Mouse (Mus musculus) megakaryocyte, embryonic 14.5 days (primary cell): ENCODE data around the gene Atf3.

Experiments
- FLI1 ChIP-seq: IDR thresholded peaks from 2 replicates; pipeline ENCODE4 v1.6.1; 2012; ENCODE audit warnings: low read length, inconsistent platforms, mixed read lengths
- GATA1 ChIP-seq: IDR thresholded peaks from 3 replicates; pipeline ENCODE4 v1.6.1; 2012; ENCODE audit warnings: mixed read lengths, low read length, inconsistent platforms, borderline replicate concordance

GRCm38 (mm10) chr1:191189671-191190372 is 28.0 kb downstream of the Atf3 start:
- TF ChIP-seq GATA1 (no peak), FLI1 (no peak)
